Mouse (Mus musculus): ENCODE measurements around the gene Atf3. TPM values are rescaled to one million over a fixed set of nuclear protein-coding genes. Genes with fewer than 3 reads are reported as not detected.

Gene Atf3
- 10 to 100 TPM in 1 of 2 experiments, 1 to 10 TPM in 1; 7.0 to 12.6 TPM for total RNA-seq (2021)
- long read RNA-seq, experiment 1, partial matches to known transcripts, result 0 of 4 reads
- long read RNA-seq, experiment 1, other reads (novel, unspliced or antisense), result 1 of 4 reads
- long read RNA-seq, experiment 2, transcript Atf3-201 (4 exons, 1,984 nt), result major isoform, 7 of 13 reads
- long read RNA-seq, experiment 2, partial matches to known transcripts, result 0 of 13 reads
- long read RNA-seq, experiment 2, other reads (novel, unspliced or antisense), result 3 of 13 reads

DNA sequence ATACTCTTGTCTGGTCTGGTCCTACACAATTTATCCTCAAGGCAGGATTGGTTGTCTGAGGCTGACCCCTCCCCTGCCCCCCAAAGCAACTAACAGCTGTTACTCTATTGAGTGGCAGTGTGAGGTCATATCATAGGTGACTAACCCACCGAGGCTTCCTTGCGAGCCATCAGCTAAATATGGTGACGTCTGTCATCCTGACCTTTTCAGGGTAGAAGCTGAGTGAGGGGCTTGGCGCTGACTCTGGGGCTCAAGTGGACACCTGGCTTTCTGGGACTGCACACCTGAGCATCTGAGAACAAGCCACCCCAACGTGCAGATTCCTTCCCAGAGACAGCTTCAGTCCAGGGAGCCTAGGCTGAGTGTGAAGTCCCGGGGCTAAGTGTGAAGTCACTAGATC, at the start of gene Atf3:
Gene Atf3 (minus strand): TSS at position 101 of the 400 bp plus-strand sequence.
- DNase-seq, result no peak

DNA sequence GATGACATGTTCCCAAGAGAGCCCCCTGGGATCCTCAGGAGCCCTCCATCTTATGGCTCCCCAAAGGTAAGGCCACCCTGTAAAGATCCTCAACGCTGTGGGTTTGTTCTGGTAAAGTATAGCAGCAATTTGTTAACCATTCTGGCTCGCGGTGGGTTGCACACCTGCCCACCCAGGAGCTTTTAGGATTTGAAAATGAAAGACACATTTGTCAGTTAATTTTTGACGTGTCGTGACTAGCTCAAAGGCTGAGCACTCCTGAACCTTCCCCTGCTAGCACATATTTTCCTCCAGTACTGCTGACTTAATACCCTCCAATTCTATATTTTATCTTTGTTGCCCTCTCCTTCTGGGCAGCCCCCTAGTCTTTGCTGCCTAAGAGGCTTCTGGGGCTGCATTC, 49.3 kb upstream of the Atf3 start:
- DNase-seq, result no peak

DNA sequence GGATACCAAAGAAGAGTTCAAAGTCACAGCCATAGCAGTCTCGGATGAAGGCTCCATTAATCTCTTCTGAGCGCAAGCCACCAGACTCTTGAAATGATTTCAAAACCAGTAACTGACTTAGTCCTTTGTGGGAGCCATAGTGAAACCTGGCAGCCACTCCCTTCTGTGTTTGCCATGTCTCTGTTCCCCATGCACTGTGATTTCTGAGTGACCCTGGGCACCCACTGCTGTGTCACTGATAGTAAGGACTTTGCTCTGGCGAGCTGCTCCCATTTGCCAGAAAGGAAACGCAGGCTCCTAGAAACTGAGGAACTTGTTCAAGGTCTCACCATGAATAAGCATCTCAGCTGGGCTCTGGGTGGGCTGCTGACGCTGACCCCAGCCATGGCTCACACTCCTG, 45.6 kb upstream of the Atf3 start:
- DNase-seq, result no peak

DNA sequence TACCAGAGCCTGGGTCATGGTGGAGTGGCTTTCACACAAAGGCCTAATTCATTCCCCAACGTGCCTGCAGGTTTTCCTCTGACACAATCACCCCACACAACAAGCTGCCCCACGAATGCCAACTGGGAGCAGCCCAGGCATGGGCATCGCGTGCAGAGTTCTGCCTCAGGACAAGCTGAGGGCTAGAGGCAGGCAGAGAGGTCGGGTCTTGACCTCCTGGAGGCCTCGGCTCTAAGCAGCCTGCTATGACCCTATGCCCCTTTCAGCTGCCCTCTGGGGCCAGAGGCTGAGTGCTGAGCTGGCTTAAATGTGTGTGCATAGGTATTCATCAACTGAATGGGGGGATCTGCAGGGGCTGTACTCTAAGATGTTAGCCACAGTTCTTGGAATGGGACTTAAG, 44.0 kb upstream of the Atf3 start:
- DNase-seq, result no peak

DNA sequence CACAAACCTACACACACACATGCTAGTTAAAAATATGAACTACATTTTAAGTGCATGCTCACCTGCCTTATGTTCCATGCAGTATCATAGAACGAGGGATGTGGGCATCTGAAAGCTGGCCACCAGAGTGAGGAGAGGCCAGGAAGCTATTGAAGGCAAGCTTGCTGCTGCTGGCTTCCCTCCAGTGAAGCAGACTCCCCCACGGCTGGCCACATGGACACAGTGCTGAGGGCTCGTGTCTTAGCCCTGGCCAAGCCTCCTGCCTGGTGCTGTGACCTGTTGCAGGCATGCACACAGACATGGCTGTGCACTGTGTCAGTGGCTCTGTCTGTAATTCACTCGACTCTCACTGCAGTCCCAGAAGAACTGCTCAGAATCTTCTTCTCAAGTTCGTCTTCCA, 41.8 kb upstream of the Atf3 start:
- DNase-seq, result no peak

DNA sequence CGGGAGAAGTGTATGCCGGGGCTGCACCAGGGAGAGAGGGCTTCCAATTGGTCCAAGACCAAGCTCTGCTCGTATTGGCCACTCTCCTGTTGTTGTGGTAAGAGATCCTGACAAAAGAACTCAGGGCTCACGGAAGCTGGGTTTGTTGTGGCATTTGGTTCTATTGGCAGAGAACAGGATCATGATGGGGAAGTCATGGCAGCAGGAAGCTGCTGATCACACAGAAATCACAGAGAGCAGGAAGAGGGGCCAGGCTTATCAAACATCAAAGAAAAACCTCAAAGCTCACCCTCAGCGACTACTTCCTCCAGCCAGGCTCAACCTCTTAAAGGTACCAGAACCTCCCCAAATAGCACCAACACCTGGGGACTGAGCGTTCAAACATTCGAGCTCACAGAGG, 41.3 kb upstream of the Atf3 start:
- no peak for DNase-seq

DNA sequence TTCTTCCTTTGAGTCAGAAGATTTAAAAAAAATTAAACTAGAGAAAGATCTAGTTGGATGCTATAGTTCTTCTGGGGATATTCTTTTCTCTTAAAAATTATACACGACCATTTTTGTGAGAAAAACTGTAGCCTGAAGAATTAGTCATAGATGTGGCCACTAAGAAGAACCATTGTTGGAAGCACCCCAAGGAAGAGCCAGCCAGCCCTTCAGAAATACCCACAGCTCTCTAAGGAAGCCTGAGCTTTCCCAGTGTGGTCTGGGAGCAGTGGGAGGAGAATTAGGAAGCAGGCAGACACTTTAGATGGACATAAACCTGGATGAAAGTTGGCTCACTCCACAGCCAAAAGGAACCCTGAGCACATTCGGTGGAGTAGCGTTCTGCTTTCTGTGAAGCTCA, 40.7 kb upstream of the Atf3 start:
- no peak for DNase-seq

DNA sequence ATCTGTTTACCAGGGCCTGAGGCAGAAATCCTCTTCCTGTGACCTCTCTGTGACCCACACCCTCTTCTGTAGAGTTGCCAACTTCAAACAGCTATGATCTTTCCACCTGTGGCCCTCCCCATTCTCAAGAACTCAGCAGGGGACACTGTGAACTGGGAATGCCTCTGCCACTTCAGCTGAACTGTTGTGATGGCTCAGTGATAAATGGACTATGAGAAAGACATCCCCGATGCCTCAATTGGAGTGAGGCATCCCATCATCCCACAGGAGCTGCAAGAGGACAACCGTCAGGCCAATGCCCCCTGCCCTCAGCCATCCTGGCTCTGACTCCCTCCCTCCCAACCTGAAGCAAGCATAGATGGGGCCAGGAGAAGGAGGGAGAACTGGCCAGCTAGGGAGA, 40.1 kb upstream of the Atf3 start:
- no peak for DNase-seq

DNA sequence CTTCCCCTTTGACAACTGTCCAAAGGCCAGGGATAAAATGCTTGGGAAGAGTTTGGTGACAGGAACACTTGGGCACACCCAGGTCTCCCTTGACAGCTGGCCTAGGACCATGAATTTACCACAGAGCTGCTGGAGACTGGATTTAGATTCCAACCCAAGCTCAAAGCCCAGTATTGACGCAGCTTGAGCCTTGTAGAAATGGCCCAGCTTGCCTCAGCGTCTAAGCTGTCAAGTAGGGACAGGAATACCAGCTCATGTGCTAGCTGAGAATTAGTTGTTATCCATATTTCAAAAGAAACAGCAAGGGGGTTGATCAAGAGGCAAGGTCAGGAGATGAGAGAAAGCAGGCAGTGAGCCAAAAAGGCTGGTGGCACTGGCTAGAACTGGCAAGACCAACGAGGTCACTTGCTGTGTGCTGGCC, 39.5 kb upstream of the Atf3 start:
- no peak for DNase-seq

DNA sequence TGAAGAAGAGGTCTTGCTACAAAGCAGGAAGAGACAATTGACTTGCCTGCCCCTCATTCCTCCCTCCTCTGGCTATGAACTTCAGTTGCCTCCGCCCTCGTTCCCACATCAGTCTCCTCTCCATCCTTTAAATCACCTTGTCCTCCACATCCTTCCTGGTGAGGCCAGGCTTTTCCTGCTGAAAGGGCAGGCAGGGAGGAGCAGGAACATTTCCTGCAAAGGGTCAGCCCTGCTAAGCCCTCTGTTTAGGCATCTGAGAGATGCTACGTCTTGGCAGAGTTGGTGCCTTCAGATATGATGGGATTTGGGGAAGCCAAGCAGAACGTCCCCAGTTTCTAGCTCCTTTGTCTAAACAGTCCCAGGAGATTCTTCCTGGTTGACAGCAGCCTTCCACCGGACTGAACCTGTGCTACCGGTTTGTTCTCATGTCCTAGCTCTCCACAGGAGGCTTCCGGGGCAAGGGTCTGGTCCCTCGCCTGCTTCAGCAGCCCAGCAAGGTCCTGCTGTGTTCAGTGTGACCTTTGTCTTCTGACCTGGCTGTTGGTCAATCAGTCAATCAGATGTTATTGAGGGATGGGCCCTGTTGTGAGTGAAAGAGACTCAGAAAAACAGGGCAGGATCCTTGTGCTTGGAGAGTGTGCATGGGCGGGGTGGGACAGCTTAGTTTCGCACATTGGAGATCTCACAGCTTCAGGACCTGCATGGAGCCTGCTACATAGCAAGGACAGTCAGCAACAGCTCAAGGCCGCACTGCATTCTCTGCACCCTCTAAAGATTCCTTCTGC, 38.9 kb upstream of the Atf3 start:
- no peak for DNase-seq

DNA sequence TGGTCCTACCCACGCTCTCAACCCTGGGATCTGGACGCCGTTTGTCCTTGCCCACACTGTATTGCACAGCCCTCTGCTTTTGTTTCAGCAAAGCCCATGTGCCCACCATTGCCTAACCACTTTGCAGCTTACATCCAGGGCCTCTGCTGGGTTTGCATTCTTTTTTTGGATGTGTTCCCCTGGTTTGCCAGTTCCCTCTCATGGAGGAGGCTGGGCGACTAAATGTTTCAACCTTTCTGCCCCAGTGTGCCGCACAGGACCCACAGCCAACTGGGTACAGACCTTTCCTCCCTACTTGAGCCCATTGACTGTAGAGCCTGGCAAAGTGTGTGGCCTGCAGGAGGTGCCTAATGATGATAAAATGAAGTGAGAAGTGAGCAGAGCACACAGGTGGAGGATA, 38.3 kb upstream of the Atf3 start:
- no peak for DNase-seq

DNA sequence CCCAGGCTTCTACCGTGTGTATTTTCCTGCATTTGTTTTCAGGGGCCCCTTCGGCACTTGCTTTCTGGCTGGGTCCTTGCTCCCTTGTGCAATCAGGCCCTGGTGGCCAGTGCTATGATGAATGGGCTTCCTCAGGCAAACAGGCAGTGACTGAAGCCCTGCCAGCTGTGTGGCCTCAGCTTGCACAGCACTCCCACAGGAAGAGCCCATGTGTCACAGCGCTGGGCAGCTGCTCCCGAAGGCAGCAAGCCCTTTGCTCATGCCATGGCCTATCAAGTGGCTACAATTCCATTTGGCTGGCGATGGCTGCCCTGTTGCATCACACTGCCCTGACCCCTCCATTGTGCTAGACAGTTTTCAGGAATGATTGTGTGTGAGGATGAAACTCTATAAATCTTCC, 36.6 kb upstream of the Atf3 start:
- peak; percentile 72 for DNase-seq

DNA sequence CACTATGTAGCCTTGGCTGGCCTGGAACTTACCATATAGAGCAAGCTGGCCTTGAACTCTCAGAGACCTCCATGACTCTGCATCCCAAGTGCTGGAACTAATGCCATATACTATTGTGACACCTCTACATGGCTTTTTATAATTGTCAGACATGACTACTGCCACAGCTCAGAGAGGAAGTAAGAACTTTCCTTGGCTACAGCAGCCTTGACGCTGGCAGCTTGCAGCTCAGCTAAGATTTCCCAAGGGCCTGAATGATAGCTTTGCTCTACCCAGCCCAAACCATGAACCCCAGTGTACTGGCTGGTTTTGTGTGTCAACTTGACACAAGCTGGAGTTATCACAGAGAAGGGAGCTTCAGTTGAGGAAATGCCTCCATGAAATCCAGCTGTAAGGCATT, 35.8 kb upstream of the Atf3 start:
- no peak for DNase-seq

DNA sequence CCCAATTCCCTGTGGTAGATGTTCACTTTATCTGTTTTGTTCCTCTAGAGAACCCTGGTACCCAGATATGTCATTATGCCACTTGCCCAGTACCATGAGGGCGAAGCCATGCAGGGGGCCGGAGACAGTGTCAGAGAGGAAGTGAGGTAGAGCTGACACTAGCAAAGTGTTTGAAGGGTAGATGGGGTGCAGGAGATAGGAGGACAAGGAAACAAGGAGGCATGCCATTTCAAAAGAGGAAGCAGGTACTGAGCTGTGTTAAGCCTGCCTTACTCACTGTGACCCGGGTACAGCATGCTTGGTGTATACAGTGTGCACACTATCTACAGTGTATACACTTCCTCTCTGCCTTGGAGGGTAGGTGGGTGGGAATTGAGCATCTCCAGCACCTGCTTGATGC, 32.1 kb upstream of the Atf3 start:
- no peak for DNase-seq

DNA sequence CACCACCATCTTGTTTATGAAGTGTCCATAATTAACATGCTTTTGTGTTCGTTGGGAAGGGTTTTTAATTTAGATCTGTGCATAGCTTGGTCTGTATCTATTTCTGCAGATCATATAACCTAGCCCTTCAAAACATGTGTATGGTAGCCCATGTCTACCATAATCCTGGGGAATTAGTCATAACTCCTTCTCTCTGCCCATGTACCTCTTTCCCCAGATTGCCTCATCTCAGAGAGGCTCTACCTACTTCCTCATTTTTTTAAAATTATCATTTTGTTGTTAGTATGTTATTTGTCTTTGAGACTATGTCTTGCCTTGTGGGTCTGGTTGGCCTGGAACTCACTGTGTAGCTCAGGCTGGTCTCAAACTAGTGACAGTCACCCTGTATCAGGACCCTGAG, 30.6 kb upstream of the Atf3 start:
- no peak for DNase-seq

DNA sequence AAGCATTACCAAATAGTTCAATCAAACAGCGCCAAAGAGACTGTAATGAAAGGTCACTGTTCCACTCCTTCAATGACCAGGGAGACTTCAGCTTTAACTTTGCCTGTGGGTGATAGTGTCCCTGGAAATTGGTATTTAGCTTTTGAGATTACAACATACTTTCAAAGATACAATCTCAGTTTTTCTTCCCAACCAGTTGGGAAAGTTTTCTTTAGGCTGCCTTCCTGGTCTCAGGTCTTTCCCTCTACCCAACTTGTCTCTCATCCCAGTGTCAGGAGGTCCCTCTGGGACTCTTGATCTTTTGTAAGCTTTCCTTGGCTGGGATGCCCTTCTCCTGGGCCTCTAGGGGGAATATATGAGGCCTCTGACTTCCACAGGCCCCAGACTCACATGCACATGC, 29.7 kb upstream of the Atf3 start:
- DNase-seq, result no peak

DNA sequence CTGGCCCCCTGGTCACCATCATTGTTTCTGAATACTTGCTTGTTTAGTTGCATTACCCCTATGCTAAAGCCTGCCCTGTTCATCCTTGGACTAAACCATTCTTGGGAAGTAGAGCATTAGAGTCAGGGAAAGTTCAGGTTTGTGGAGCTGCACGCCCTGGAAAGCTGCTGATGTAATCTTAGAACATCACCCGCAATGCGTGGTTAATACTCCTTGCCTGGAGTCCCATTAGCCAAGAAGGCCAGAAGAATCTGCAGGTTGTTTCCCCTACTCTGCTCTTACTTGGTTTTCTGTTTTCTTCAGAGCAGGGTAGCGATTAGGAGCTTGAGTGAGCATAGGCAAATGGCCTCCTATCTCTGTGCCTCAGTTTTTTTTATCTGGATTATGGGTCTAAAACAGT, 26.0 kb upstream of the Atf3 start:
- no peak for DNase-seq

DNA sequence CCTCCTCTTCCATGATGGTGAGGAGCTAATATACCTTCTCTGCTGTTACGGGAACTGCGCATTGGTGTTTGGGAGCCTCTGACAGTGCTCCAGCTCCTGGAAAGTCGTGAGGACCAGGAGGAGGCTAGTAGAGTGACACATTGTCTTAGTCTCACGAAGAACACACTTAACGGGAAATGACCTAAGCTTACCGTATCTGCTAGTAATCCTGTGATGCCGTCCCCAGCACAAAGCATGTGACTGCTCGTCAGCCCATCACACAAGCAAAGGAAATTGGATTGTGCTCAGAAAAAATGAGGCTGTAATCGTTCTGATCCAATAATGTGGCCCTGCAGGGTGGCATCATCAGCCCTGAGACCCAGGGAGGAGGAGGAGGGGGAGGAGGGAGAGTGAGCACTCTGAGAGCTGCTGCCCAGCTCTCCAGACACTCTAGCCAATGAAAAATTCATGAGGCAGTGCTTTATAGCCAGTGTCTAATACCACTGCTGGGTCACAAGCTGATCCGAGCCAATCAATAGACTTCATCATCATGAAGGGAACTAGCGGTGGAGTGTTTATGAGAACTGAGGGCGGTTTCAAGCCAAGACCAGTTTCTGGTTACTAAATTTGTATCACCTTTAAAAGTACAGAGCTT, 24.3 kb upstream of the Atf3 start:
- DNase-seq, result no peak

DNA sequence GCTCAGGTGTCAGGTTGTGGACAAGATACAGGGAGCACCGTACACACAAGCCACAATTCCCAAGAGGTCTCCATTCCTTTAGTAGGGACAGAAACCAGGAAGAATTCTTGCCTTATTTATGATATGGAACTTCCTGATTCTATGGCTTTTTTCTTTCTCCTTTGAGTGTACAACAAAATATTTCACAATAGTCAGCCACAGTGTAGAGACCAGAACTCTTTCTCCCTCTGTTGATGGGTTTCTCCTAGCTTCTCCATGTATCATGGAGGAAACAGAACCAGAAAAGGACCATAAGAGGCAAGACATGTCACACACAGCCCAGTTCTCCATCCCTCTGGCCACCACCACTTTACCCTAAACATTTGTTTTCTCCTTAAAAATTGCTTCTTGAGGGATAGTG, 23.7 kb upstream of the Atf3 start:
- no peak for DNase-seq

DNA sequence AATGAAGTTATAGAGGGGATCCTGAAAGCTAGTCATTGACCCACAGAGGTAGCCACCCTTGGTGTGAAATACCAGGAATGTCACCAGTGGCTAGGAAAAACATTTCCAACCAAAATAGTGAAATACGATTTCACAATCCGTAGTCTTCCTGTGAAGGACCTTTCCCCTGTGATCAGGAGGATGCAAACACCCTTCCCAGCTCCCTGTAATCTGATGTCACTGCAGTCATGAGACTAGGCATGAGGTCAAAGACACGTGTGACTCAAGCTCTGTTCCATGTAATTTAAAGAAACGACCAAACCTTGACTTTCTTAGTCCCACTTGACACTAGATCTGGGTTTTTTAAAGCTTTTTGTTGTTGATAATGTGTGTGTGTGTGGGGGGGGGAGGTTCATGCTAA, 21.8 kb upstream of the Atf3 start:
- DNase-seq, result no peak

DNA sequence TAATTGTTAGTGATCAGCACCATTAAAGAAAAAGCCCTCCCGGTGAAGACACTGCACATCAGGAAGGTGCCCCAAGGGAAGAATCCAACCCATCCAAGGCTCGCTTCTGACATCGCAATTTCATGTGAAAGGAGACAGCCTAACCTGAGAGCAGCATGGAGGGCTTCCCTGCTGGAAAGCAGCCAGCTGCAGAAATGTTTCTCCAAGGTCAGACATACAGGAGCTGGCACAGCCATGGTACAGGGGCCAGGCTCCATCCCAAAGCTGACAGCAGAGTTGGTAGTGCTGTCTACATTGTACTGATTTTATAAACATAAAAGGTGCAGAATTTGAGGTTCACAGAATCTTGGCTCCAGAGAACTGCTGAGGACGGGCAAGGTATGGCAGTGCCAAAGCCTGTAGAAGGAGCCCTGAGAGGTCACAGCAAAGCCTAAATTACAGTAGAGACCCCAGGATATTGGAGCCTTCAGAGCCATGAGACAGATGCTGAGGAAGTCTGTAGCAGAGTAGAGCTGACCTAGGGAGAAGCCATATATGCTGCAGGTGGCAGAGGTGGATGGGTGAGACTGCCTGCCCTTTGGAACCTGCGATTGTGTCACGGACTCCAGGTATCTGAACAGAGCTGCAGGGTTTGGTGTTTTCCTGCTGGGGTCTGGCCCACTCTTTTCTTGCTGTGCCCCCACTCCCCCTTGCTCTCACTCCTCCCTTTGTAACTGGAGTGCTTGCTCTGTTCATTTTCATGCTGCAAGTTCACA, 18.1 kb upstream of the Atf3 start:
- DNase-seq, result no peak

DNA sequence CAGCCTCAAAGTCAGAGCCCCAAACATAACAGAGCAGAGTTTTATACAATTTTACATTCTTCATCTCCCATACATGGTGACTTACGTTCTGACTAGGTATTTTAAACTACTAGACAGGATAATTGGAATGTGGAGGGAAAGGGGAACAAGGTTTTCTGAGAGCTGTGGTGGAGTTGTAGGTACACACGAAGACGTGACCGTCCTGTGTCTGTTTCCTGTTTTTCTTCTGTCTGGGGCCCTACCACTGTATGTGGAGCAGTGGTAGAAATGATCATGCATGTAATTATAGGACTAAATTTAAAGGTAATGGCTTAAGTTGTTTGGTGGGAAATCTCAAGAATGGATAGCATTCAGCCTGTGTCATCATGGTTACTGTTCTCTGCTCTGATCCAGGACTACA, 17.0 kb upstream of the Atf3 start:
- DNase-seq, result no peak

DNA sequence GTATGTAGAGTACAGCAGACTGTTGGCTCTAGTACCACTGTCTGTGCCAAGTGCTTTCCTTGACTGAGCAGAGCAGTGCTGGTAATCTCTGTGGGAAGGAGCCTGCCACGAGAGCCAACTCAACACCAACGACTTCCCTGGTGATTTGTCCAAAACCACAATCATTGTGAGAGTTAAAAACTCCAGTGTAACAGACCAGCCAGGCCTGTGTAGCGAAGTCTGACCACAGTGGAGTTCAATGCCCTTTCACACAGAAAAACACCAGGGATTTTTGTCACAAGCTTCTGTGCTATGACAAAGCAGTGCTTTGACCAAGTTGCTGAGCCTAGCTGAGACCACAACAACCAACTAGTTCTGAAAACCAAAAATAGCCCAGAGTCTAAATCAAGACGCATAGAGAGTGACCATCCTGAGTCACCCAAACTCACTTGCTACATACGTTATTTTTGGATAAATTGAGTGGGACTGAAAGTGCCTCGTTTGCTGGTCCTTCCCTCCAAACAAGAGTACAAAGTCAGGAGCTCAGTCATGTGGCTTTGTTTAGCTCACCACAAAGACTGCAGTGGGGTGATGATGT, 12.6 kb upstream of the Atf3 start:
- DNase-seq, result no peak
